Mouse (Mus musculus): ENCODE measurements around the gene Ppp1r13l.

DNA sequence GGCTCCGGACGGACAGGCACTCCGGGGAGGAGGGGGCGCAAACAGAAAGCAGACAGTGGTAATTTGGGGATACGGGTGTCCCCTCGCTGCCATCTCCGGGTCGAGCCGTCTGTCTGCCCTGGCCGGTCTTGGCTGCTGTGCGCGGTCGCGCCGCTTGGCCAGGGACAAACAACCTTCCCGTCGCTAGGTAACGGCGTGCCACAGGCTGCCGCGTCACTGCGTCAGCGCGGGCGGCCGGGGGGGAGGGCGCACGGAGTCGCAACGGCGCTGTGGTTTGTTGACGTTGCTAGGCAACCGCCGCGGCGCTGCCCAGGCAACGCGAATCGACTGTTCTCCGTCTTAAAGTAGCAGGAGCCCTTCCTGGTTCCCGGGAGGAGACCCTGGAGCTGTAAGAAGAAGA is 39.6 kb upstream of the Ppp1r13l start:
- TF ChIP-seq CTCF (IDR thresholded peaks at IDR 0.05; ENCODE audit: control insufficient read depth, insufficient read depth, insufficient read length) (no peak), MYOG (IDR thresholded peaks at IDR 0.05; ENCODE audit: control insufficient read depth, extremely low read depth, insufficient read length) (no peak), CEBPB (IDR thresholded peaks at IDR 0.05; ENCODE audit: low read depth) (no peak), USF1 (IDR thresholded peaks at IDR 0.05; ENCODE audit: low read depth) (no peak), MAX (IDR thresholded peaks at IDR 0.05) (no peak), MYOD1 (IDR thresholded peaks at IDR 0.05; ENCODE audit: control insufficient read depth, insufficient read length, low read depth) (no peak)
